Mouse (Mus musculus): ENCODE data around the gene Ggnbp2.
A peak's percentile ranks its signal among the peaks of the same experiment; 100 is the strongest.

DNA sequence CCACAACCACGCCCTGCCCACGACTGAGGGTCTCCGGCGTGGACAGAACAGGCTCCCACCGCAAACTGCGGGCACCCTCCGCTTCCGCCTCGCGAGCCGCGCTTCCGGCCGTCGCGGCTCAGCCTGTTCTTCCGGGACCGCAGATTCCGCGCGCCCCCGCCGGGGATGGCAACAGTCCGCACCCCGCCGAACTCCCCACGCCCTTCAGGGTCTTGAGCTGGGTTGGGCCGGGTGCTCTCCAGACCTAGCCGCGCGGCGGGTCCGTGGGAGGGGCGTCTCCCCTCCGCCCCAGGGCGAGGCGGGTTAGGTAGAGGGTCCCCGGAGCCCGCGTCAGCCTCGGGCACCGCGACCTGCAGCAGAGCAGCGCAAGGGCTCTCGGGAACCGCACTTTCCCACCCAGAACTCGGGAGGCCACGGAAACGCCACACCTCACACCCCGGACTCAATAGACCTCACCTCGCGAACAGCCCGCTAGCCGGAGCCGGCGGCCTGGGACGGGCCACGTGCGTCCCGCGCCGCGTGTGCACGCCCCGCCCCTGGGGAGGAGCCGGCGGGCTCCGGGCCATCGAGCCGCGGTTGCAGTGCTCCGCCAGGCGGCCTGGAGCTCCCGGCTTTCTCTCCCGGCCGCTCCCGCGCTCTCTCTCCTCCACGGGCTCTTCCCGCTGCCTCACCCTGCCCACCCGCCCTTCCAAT, 9.3 kb upstream of the Ggnbp2 start, which contains the start of the genes Myo19 and Pigw:
- TF ChIP-seq CTCF (IDR thresholded peaks at IDR 0.05; ENCODE audit: insufficient read depth, low read length) (no peak), POLR2A (IDR thresholded peaks at IDR 0.05; ENCODE audit: borderline replicate concordance, extremely low read depth, low read depth, low read length) (peak; percentile 73)
